Mouse (Mus musculus): ENCODE data around the gene F13a1.

- TF ChIP-seq GATA1 (IDR thresholded peaks at IDR 0.05; ENCODE audit: borderline replicate concordance, low read length) (no peak), FLI1 (IDR thresholded peaks at IDR 0.05; ENCODE audit: low read length) (no peak)
Measured at GRCm38 (mm10) chr13:36993593-36993992, 56.5 kb downstream of the F13a1 start.

All from megakaryocyte, embryonic 14.5 days (primary cell).